Mouse (Mus musculus): Measurements from ENCODE around the gene Numbl.

DNA sequence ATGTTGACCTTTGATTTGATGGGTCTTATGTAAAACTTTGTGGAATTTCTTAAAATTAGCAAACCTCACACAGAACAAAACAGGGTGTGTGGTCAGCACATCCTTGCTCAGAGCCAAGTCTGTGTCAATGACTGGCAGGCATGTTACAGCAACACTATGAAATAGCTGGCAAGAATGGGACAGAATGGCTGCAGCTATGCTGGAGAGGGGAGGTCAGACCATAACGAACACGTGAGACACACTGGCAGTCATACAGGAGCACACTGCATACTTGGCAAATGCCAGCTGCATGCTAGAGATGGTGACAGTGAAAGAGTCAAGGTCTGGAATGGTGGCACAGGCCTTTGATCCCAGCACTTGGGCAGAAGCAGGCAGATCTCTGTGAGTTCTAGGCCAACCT, 22.5 kb upstream of the Numbl start:
- TF ChIP-seq CTCF (conservative IDR thresholded peaks at IDR 0.05; ENCODE audit: low read length) (no peak), NANOG (IDR thresholded peaks at IDR 0.05; ENCODE audit: borderline replicate concordance, low read length) (no peak), POU5F1 (IDR thresholded peaks at IDR 0.05; ENCODE audit: borderline replicate concordance, low read length) (no peak)

Measured in E14TG2a.4 (cell line).